Mouse (Mus musculus) heart, postnatal 0 days (tissue): Measurements from ENCODE around the gene Adam33. TPM values are rescaled to one million over a fixed set of nuclear protein-coding genes. Genes with fewer than 3 reads are reported as not detected.

ENCODE experiments used
- ATAC-seq: fragments of 200-750 bp; cut with Nextera tagmentation; 2 replicates; pipeline ENCODE4 v1.8.0; 2017; ENCODE audit warnings: low read depth, moderate number of reproducible peaks, moderate library complexity; ENCODE audit not compliant: insufficient read depth
- DNase-seq: peaks from one replicate; pipeline ENCODE4 v3.0.0-alpha.2; 2016; ENCODE audit warnings: low spot score
- H3K27ac ChIP-seq: fragments of 300-500 bp; sonication (generic); 2 replicates; pipeline ENCODE4 v1.5.1; 2014; ENCODE audit warnings: low read depth, mild to moderate bottlenecking
- H3K27me3 ChIP-seq: fragments of 300-500 bp; sonication (generic); 2 replicates; pipeline ENCODE4 v1.6.1; 2014; ENCODE audit warnings: low read length, mixed read lengths; ENCODE audit not compliant: control insufficient read depth, insufficient read depth
- H3K36me3 ChIP-seq: fragments of 300-500 bp; sonication (generic); replicated peaks from 2 replicates; pipeline ENCODE4 v1.6.1; 2014; ENCODE audit warnings: low read length, mixed read lengths; ENCODE audit not compliant: control insufficient read depth, insufficient read depth
- H3K4me1 ChIP-seq: fragments of 300-500 bp; sonication (generic); 2 replicates; pipeline ENCODE4 v1.6.1; 2014; ENCODE audit warnings: antibody characterized with exemption; ENCODE audit not compliant: control insufficient read depth, insufficient read depth
- H3K4me2 ChIP-seq: fragments of 300-500 bp; sonication (generic); 2 replicates; pipeline ENCODE4 v1.6.1; 2014; ENCODE audit warnings: low read depth, mild to moderate bottlenecking, low read length, moderate library complexity
- H3K4me3 ChIP-seq: fragments of 300-500 bp; sonication (generic); 2 replicates; pipeline ENCODE4 v1.5.1; 2014; ENCODE audit warnings: low read depth, low read length
- H3K9ac ChIP-seq: fragments of 300-500 bp; sonication (generic); replicated peaks from 2 replicates; pipeline ENCODE4 v1.6.1; 2014; ENCODE audit warnings: low read depth, low read length, mixed read lengths
- H3K9me3 ChIP-seq: fragments of 300-500 bp; sonication (generic); replicated peaks from 2 replicates; pipeline ENCODE4 v1.6.1; 2016; ENCODE audit warnings: low read length; ENCODE audit not compliant: control insufficient read depth
- CTCF ChIP-seq: IDR thresholded peaks from 2 replicates; pipeline ENCODE4 v1.5.1; 2016; ENCODE audit warnings: antibody characterized with exemption, control low read depth, low read depth
- EP300 ChIP-seq: IDR thresholded peaks from 2 replicates; pipeline ENCODE4 v1.6.1; 2016; ENCODE audit warnings: antibody characterized with exemption, low read depth
- WGBS: fragments of 180-500 bp; shearing (Covaris S2); extraction: QIAGEN DNeasy Blood & Tissue Kit; methylation state at CpG from one replicate; pipeline ENCODE4 v1.1.7; 2014; 5-methylcytosine and 5-hydroxymethylcytosine counted together
- polyA plus RNA-seq: library from polyadenylated mRNA; unstranded; fragments of >200 nt; fragmentation: Nextera tagmentation; extraction: Ambion mirVana; gene quantifications from 2 replicates; pipeline ENCODE4 v1.2.1, GENCODE M21; 2015
- total RNA-seq: library from RNA; depleted of rRNA; stranded (reverse); fragments of >200 nt; gene quantifications from 2 replicates; pipeline ENCODE4 v1.2.3, GENCODE M21; 2014; ENCODE audit warnings: low replicate concordance

Gene Adam33
- total and polyA plus RNA-seq, 2 experiments from 2014 or later: 4.8 to 10.3 TPM

- Histone ChIP-seq H3K27me3 (peaks cover 41% of the 10 kb centered on the region), H3K9ac (no peak within 1 kb of the TSS), H3K4me2 (no peak within 1 kb of the TSS), H3K27ac (no peak within 1 kb of the TSS), H3K4me1 (peaks cover 19% of the 10 kb centered on the region), H3K4me3 (no peak within 1 kb of the TSS), H3K9me3 (no peaks in the 10 kb centered on the region), H3K36me3 (no peaks in the 10 kb centered on the region)
- no peak for DNase-seq
- TF ChIP-seq EP300: no peak
- TF ChIP-seq CTCF: no peak
- 76% methylated on average over 2 of the region's 2 CpGs for WGBS
- no peak for ATAC-seq
Measured at GRCm38 (mm10) chr2:131042988-131043387, 20.6 kb downstream of the Adam33 start, which contains the start of gene Gfra4. Gfra4 (minus strand) TSS chr2:131043088.

- Histone ChIP-seq H3K9me3 (no peaks in the 10 kb centered on the region), H3K27ac (no peak overlapping the region), H3K4me2 (peak overlapping the region; percentile 87), H3K9ac (peak overlapping the region; percentile 17), H3K27me3 (peaks cover 46% of the 10 kb centered on the region), H3K4me3 (peak overlapping the region; percentile 53), H3K4me1 (peaks cover 23% of the 10 kb centered on the region), H3K36me3 (no peaks in the 10 kb centered on the region)
- 0 out of 2 replicates have a peak, but pooled peaks have one; percentile 22 for ATAC-seq
- DNase-seq: no peak
- WGBS: 5% methylated on average over 104 of the region's 115 CpGs
- TF ChIP-seq EP300: no peak
- TF ChIP-seq CTCF: no peak
Measured at GRCm38 (mm10) chr2:131040854-131041825, 22.5 kb downstream of the Adam33 start.

GRCm38 (mm10) chr2:131038675-131039074, 24.9 kb downstream of the Adam33 start:
- Histone ChIP-seq H3K9ac (no peak overlapping the region), H3K4me3 (no peak overlapping the region), H3K36me3 (no peaks in the 10 kb centered on the region), H3K4me2 (no peak overlapping the region), H3K27ac (no peak overlapping the region), H3K4me1 (peaks cover 9% of the 10 kb centered on the region), H3K9me3 (peaks cover 4% of the 10 kb centered on the region), H3K27me3 (peaks cover 53% of the 10 kb centered on the region)
- 85% methylated on average over 5 of the region's 5 CpGs for WGBS
- DNase-seq (no peak), ATAC-seq (no peak)
- TF ChIP-seq EP300 (no peak), CTCF (no peak)

- DNase-seq: no peak
- no peak for TF ChIP-seq CTCF
- no peak for TF ChIP-seq EP300
- Histone ChIP-seq H3K4me3 (no peak overlapping the region), H3K9ac (no peak overlapping the region), H3K36me3 (no peaks in the 10 kb centered on the region), H3K27ac (no peak overlapping the region), H3K9me3 (peaks cover 9% of the 10 kb centered on the region), H3K4me2 (no peak overlapping the region), H3K27me3 (peaks cover 52% of the 10 kb centered on the region), H3K4me1 (peaks cover 9% of the 10 kb centered on the region)
- ATAC-seq: no peak
- 92% methylated on average over 6 of the region's 6 CpGs for WGBS
Measured at GRCm38 (mm10) chr2:131038197-131038596, 25.4 kb downstream of the Adam33 start.

GRCm38 (mm10) chr2:131037226-131037990, 26.2 kb downstream of the Adam33 start:
- Histone ChIP-seq H3K9ac (no peak overlapping the region), H3K36me3 (no peaks in the 10 kb centered on the region), H3K27me3 (peaks cover 44% of the 10 kb centered on the region), H3K4me3 (no peak overlapping the region), H3K9me3 (peaks cover 9% of the 10 kb centered on the region), H3K4me2 (no peak overlapping the region), H3K27ac (no peak overlapping the region), H3K4me1 (peaks cover 9% of the 10 kb centered on the region)
- ATAC-seq (peak; percentile 75), DNase-seq (peak; percentile 84)
- WGBS: 21% methylated on average over 17 of the region's 17 CpGs
- TF ChIP-seq CTCF (no peak), EP300 (no peak; the same call in 1 of the 2 replicates)
